Mouse (Mus musculus) macrophage (primary cell): ENCODE measurements around the gene Itih3. TPM values are rescaled to one million over a fixed set of nuclear protein-coding genes. Genes with fewer than 3 reads are reported as not detected.

ENCODE experiments used
- H3K27ac ChIP-seq: fragments of 350-480 bp; formaldehyde crosslinking; 2 replicates; pipeline ENCODE4 v1.9.0; 2021
- H3K36me3 ChIP-seq: fragments of 350-480 bp; formaldehyde crosslinking; 2 replicates; pipeline ENCODE4 v1.9.0; 2021; ENCODE audit errors: inconsistent target
- H3K4me3 ChIP-seq: fragments of 350-480 bp; formaldehyde crosslinking; 2 replicates; pipeline ENCODE4 v1.9.0; 2021; ENCODE audit errors: inconsistent target
- H3K79me2 ChIP-seq: fragments of 350-480 bp; formaldehyde crosslinking; 2 replicates; pipeline ENCODE4 v1.9.0; 2021; ENCODE audit errors: inconsistent target
- WGBS: methylation state at CpG from one replicate; pipeline ENCODE4 v1.1.7; 2026; ENCODE audit warnings: inconsistent platforms; ENCODE audit not compliant: missing documents; 5-methylcytosine and 5-hydroxymethylcytosine counted together
- polyA plus RNA-seq: library from polyadenylated mRNA; stranded (reverse); fragments of 250-400 nt; gene quantifications from 3 replicates; pipeline ENCODE4 v1.2.4, GENCODE M21; 2018; ENCODE audit warnings: inconsistent platforms

Gene Itih3
- polyA plus RNA-seq, 1 experiment from 2014 or later = not detected

- 79% methylated on average over 15 of the region's 16 CpGs for WGBS
- H3K79me2 ChIP-seq = no peaks in the 10 kb centered on the region
- H3K4me3 ChIP-seq = no peak overlapping the region
- H3K27ac ChIP-seq = no peak overlapping the region
- no peaks in the 10 kb centered on the region for H3K36me3 ChIP-seq
Measured at GRCm38 (mm10) chr14:30861421-30862125, 62.0 kb downstream of the Itih3 start.

Other genes with a start within 250 kb of the Itih3 start
- 21.6 to 32.5 TPM (median 29.4 TPM) in 3 replicates for gene Sfmbt1, start 208.9 kb downstream of the Itih3 start, polyA plus RNA-seq
- gene Tmem110, start 98.2 kb downstream of the Itih3 start, polyA plus RNA-seq = 4.9 to 7.5 TPM (median 7.1 TPM) in 3 replicates
- gene Mustn1, start 44.6 kb downstream of the Itih3 start, polyA plus RNA-seq = 0.19 TPM in 1 of 3 replicates, not detected in the others
- gene Itih4, start 37.3 kb downstream of the Itih3 start, polyA plus RNA-seq = not detected in 3 replicates
- not detected in 3 replicates for gene Itih1, start 19.5 kb upstream of the Itih3 start, polyA plus RNA-seq
- gene Nek4, start 27.6 kb upstream of the Itih3 start, polyA plus RNA-seq = 5.6 to 7.4 TPM (median 5.9 TPM) in 3 replicates
- 25.5 to 38.1 TPM (median 30.8 TPM) in 3 replicates for gene Glt8d1, start 77.6 kb upstream of the Itih3 start, polyA plus RNA-seq
- 227 to 384 TPM (median 331 TPM) in 3 replicates for gene Spcs1, start 77.9 kb upstream of the Itih3 start, polyA plus RNA-seq
- gene Pbrm1, start 95.4 kb upstream of the Itih3 start, polyA plus RNA-seq = 19.0 to 25.4 TPM (median 21.5 TPM) in 3 replicates
- gene Gnl3, start 95.4 kb upstream of the Itih3 start, polyA plus RNA-seq = 29.0 to 64.4 TPM (median 63.1 TPM) in 3 replicates
- gene Smim4, start 205.2 kb upstream of the Itih3 start, polyA plus RNA-seq = 5.9 to 64.8 TPM (median 39.9 TPM) in 3 replicates
- 64.0 to 97.6 TPM (median 77.4 TPM) in 3 replicates for gene Nt5dc2, start 207.3 kb upstream of the Itih3 start, polyA plus RNA-seq
- gene Stab1, start 244.9 kb upstream of the Itih3 start, polyA plus RNA-seq = 241 to 829 TPM (median 623 TPM) in 3 replicates